Mouse (Mus musculus): ENCODE data around the gene Cnppd1.

DNA sequence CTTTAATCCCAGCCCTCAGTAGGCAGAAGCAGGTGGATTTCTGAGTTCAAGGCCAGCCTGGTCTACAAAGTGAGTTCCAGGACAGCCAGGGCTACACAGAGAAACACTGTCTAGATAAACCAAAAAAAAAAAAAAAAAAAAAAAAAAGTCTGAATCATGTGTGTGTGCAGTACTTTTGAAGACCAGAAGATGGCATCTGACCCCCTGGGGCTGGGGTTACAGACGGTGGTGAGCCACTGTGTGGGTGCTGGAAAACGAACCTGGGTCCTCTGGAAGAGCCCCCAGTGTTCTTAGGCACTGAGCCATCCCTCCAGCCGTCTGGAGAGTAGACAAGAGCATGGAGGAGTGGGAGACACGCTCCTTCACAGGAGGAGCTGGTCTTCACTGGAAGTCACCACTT is 39.6 kb upstream of the Cnppd1 start:
- TF ChIP-seq CTCF (IDR thresholded peaks at IDR 0.05; ENCODE audit: low read depth, low read length) (no peak), EP300 (IDR thresholded peaks at IDR 0.05; ENCODE audit: insufficient read depth, low read depth, low read length) (no peak)
